Mouse (Mus musculus) activated CD4-positive, CD25-positive, alpha-beta regulatory T cell, adult 4 months (primary cell): ENCODE measurements around the gene Sult4a1. TPM values are rescaled to one million over a fixed set of nuclear protein-coding genes. Genes with fewer than 3 reads are reported as not detected.

ENCODE experiments used
- ATAC-seq: one replicate; pipeline ENCODE4 v1.8.0; 2017
- polyA plus RNA-seq, 2 experiments: library from polyadenylated mRNA; unstranded; fragments of 100-300 nt; shearing (Covaris generic); gene quantifications; one replicate each; pipeline ENCODE4 v1.2.1; 2017

The Sult4a1 gene
- polyA plus RNA-seq, 2 experiments from 2014 or later = not detected

GRCm38 (mm10) chr15:84094921-84095320 lies 10.6 kb downstream of the Sult4a1 start:
- no peak for ATAC-seq

GRCm38 (mm10) chr15:84086775-84087174 lies 18.8 kb downstream of the Sult4a1 start:
- no peak for ATAC-seq

- no peak for ATAC-seq
Measured at GRCm38 (mm10) chr15:84086364-84086763, 19.2 kb downstream of the Sult4a1 start.

- no peak for ATAC-seq
Measured at GRCm38 (mm10) chr15:84080069-84080468, 25.5 kb downstream of the Sult4a1 start.

GRCm38 (mm10) chr15:84079519-84079918 lies 26.0 kb downstream of the Sult4a1 start:
- no peak for ATAC-seq

- ATAC-seq = no peak
Measured at GRCm38 (mm10) chr15:84078667-84079066, 26.9 kb downstream of the Sult4a1 start.

- no peak for ATAC-seq
Measured at GRCm38 (mm10) chr15:84077151-84077550, 28.4 kb downstream of the Sult4a1 start.

- no peak for ATAC-seq
Measured at GRCm38 (mm10) chr15:84074705-84075185, 30.8 kb downstream of the Sult4a1 start.

- ATAC-seq = no peak
Measured at GRCm38 (mm10) chr15:84073911-84074704, 31.4 kb downstream of the Sult4a1 start.

- no peak for ATAC-seq
Measured at GRCm38 (mm10) chr15:84073058-84073457, 32.5 kb downstream of the Sult4a1 start.

GRCm38 (mm10) chr15:84072226-84072625 lies 33.3 kb downstream of the Sult4a1 start:
- ATAC-seq = no peak

GRCm38 (mm10) chr15:84070116-84070676 lies 35.4 kb downstream of the Sult4a1 start:
- no peak for ATAC-seq

- ATAC-seq = no peak
Measured at GRCm38 (mm10) chr15:84069455-84070050, 36.0 kb downstream of the Sult4a1 start.

GRCm38 (mm10) chr15:84065701-84066100 lies 39.9 kb downstream of the Sult4a1 start:
- ATAC-seq = no peak

- ATAC-seq = no peak
Measured at GRCm38 (mm10) chr15:84065140-84065539, 40.4 kb downstream of the Sult4a1 start, which contains the start of gene Efcab6. Gene Efcab6, minus strand, starts transcription at chr15:84065379.

GRCm38 (mm10) chr15:84058841-84059240 lies 46.7 kb downstream of the Sult4a1 start:
- ATAC-seq = no peak

GRCm38 (mm10) chr15:84056083-84056482 lies 49.5 kb downstream of the Sult4a1 start:
- no peak for ATAC-seq

GRCm38 (mm10) chr15:84053859-84054258 lies 51.7 kb downstream of the Sult4a1 start:
- ATAC-seq = no peak

- no peak for ATAC-seq
Measured at GRCm38 (mm10) chr15:84053240-84053639, 52.3 kb downstream of the Sult4a1 start.

- no peak for ATAC-seq
Measured at GRCm38 (mm10) chr15:84052390-84052789, 53.2 kb downstream of the Sult4a1 start.

- no peak for ATAC-seq
Measured at GRCm38 (mm10) chr15:84049570-84049969, 56.0 kb downstream of the Sult4a1 start.

GRCm38 (mm10) chr15:84045562-84045961 lies 60.0 kb downstream of the Sult4a1 start:
- ATAC-seq = no peak

- no peak for ATAC-seq
Measured at GRCm38 (mm10) chr15:84037067-84037466, 68.5 kb downstream of the Sult4a1 start.
